Mouse (Mus musculus) limb, embryonic 11.5 days (tissue): Measurements from ENCODE around the gene Tcl1b3. TPM values are rescaled to one million over a fixed set of nuclear protein-coding genes. Genes with fewer than 3 reads are reported as not detected.
"Not testable (repeated sequence)": the region's sequence is repeated elsewhere in the genome, so short reads cannot be mapped to it uniquely, and the experiment has no call there.

ENCODE experiments used
- ATAC-seq: fragments of 200-750 bp; cut with Nextera tagmentation; 2 replicates; pipeline ENCODE4 v1.8.0; 2017; ENCODE audit warnings: low read depth; ENCODE audit not compliant: insufficient number of reproducible peaks, low FRiP score, low TSS enrichment
- DNase-seq: peaks from one replicate; pipeline ENCODE4 v3.0.0-alpha.2; 2015; ENCODE audit warnings: low spot score
- H3K27ac ChIP-seq: fragments of 300-500 bp; sonication (generic); replicated peaks from 2 replicates; pipeline ENCODE4 v1.5.1; 2014; ENCODE audit warnings: low read depth, mild to moderate bottlenecking, low read length
- H3K27me3 ChIP-seq: fragments of 300-500 bp; sonication (generic); 2 replicates; pipeline ENCODE4 v1.6.1; 2014; ENCODE audit warnings: mild to moderate bottlenecking, low read length, mixed read lengths; ENCODE audit not compliant: control insufficient read depth, insufficient read depth
- H3K36me3 ChIP-seq: fragments of 300-500 bp; sonication (generic); 2 replicates; pipeline ENCODE4 v1.6.1; 2014; ENCODE audit warnings: mild to moderate bottlenecking, low read length, moderate library complexity, mixed read lengths; ENCODE audit not compliant: control insufficient read depth, insufficient read depth
- H3K4me1 ChIP-seq: fragments of 300-500 bp; sonication (generic); 2 replicates; pipeline ENCODE4 v1.6.1; 2014; ENCODE audit warnings: low read length, mixed read lengths; ENCODE audit not compliant: control insufficient read depth, insufficient read depth
- H3K4me2 ChIP-seq: fragments of 300-500 bp; sonication (generic); 2 replicates; pipeline ENCODE4 v1.6.1; 2014; ENCODE audit warnings: low read depth, mild to moderate bottlenecking, moderate library complexity; ENCODE audit not compliant: severe bottlenecking
- H3K4me3 ChIP-seq: fragments of 300-500 bp; sonication (generic); 2 replicates; pipeline ENCODE4 v1.5.1; 2014; ENCODE audit warnings: low read depth, low read length
- H3K9ac ChIP-seq: fragments of 300-500 bp; sonication (generic); 2 replicates; pipeline ENCODE4 v1.6.1; 2014; ENCODE audit warnings: mild to moderate bottlenecking, low read length
- H3K9me3 ChIP-seq: fragments of 300-500 bp; sonication (generic); 2 replicates; pipeline ENCODE4 v1.6.1; 2016; ENCODE audit warnings: low read length; ENCODE audit not compliant: control insufficient read depth
- WGBS: fragments of 180-500 bp; shearing (Covaris S2); extraction: QIAGEN DNeasy Blood & Tissue Kit; methylation state at CpG from one replicate; pipeline ENCODE4 v1.1.7; 2014; 5-methylcytosine and 5-hydroxymethylcytosine counted together
- polyA plus RNA-seq: library from polyadenylated mRNA; unstranded; fragments of >200 nt; fragmentation: Nextera tagmentation; extraction: Ambion mirVana; gene quantifications from 2 replicates; pipeline ENCODE4 v1.2.1, GENCODE M21; 2014

The Tcl1b3 gene
- polyA plus RNA-seq = not detected in 2 replicates

GRCm38 (mm10) chr12:105190743-105191142, at the start of gene Tcl1b3:
TSS of gene Tcl1b3 (plus strand) at chr12:105191043.
- 95% methylated on average over 6 of the region's 6 CpGs for WGBS
- not testable (repeated sequence) for ATAC-seq, H3K4me1 ChIP-seq, H3K36me3 ChIP-seq, DNase-seq, H3K9ac ChIP-seq, H3K27me3 ChIP-seq, H3K4me3 ChIP-seq, H3K4me2 ChIP-seq, H3K27ac ChIP-seq, H3K9me3 ChIP-seq

GRCm38 (mm10) chr12:105143096-105143495, 47.7 kb upstream of the Tcl1b3 start:
- Histone ChIP-seq H3K9ac (no peak overlapping the region), H3K4me1 (no peaks in the 10 kb centered on the region), H3K4me2 (no peak overlapping the region), H3K36me3 (no peaks in the 10 kb centered on the region), H3K4me3 (no peak overlapping the region), H3K27me3 (no peaks in the 10 kb centered on the region), H3K9me3 (no peaks in the 10 kb centered on the region), H3K27ac (no peak overlapping the region)
- ATAC-seq = no peak
- DNase-seq = no peak
- 90% methylated on average over 3 of the region's 3 CpGs for WGBS

- WGBS = 20% methylated on average over 1 of the region's 1 CpGs
- not testable (repeated sequence) for H3K4me2 ChIP-seq, H3K4me3 ChIP-seq, H3K9me3 ChIP-seq, H3K27me3 ChIP-seq, H3K36me3 ChIP-seq, ATAC-seq, DNase-seq, H3K9ac ChIP-seq, H3K4me1 ChIP-seq, H3K27ac ChIP-seq
Observed at GRCm38 (mm10) chr12:105144928-105145327, 45.9 kb upstream of the Tcl1b3 start.

GRCm38 (mm10) chr12:105145714-105146113, 45.1 kb upstream of the Tcl1b3 start, which contains the start of gene Tcl1b2:
TSS of gene Tcl1b2 (plus strand) at chr12:105146014.
- Histone ChIP-seq H3K4me2 (no peak within 1 kb of the TSS), H3K27ac (no peak within 1 kb of the TSS), H3K36me3 (no peaks in the 10 kb centered on the region), H3K4me3 (no peak within 1 kb of the TSS), H3K9me3 (no peaks in the 10 kb centered on the region), H3K9ac (no peak within 1 kb of the TSS), H3K27me3 (no peaks in the 10 kb centered on the region), H3K4me1 (no peaks in the 10 kb centered on the region)
- ATAC-seq = no peak
- DNase-seq = no peak
- 80% methylated on average over 3 of the region's 3 CpGs for WGBS

GRCm38 (mm10) chr12:105155286-105155685, 35.6 kb upstream of the Tcl1b3 start:
- not testable (repeated sequence) for DNase-seq, H3K9me3 ChIP-seq, H3K4me2 ChIP-seq, ATAC-seq, H3K27ac ChIP-seq, H3K4me1 ChIP-seq, H3K36me3 ChIP-seq, H3K4me3 ChIP-seq, H3K9ac ChIP-seq, H3K27me3 ChIP-seq
- 83% methylated on average over 4 of the region's 4 CpGs for WGBS

GRCm38 (mm10) chr12:105158842-105159241, 32.0 kb upstream of the Tcl1b3 start:
- Histone ChIP-seq H3K9me3 (no peaks in the 10 kb centered on the region), H3K9ac (no peak overlapping the region), H3K4me2 (no peak overlapping the region), H3K27me3 (no peaks in the 10 kb centered on the region), H3K4me3 (no peak overlapping the region), H3K4me1 (no peaks in the 10 kb centered on the region), H3K27ac (no peak overlapping the region), H3K36me3 (no peaks in the 10 kb centered on the region)
- ATAC-seq (no peak), DNase-seq (no peak)
- 85% methylated on average over 6 of the region's 6 CpGs for WGBS

- Histone ChIP-seq H3K27ac (no peak within 1 kb of the TSS), H3K36me3 (no peaks in the 10 kb centered on the region), H3K27me3 (no peaks in the 10 kb centered on the region), H3K4me2 (no peak within 1 kb of the TSS), H3K9me3 (no peaks in the 10 kb centered on the region), H3K4me1 (no peaks in the 10 kb centered on the region), H3K9ac (no peak within 1 kb of the TSS), H3K4me3 (no peak within 1 kb of the TSS)
- DNase-seq = no peak
- WGBS = 69% methylated on average over 4 of the region's 4 CpGs
- ATAC-seq = no peak
Observed at GRCm38 (mm10) chr12:105159390-105159789, 31.5 kb upstream of the Tcl1b3 start, which contains the start of gene Tcl1b1. TSS of gene Tcl1b1 (plus strand) at chr12:105159690.

GRCm38 (mm10) chr12:105166734-105167133, 24.1 kb upstream of the Tcl1b3 start:
- 70% methylated on average over 3 of the region's 3 CpGs for WGBS
- no peak for ATAC-seq

GRCm38 (mm10) chr12:105173366-105173765, 17.5 kb upstream of the Tcl1b3 start:
- no peaks in the 10 kb centered on the region for H3K36me3 ChIP-seq
- H3K4me2 ChIP-seq = no peak overlapping the region
- no peaks in the 10 kb centered on the region for H3K27me3 ChIP-seq
- ATAC-seq = no peak
- no peak overlapping the region for H3K27ac ChIP-seq
- H3K4me3 ChIP-seq = no peak overlapping the region
- H3K9me3 ChIP-seq = no peaks in the 10 kb centered on the region
- no peak overlapping the region for H3K9ac ChIP-seq
- H3K4me1 ChIP-seq = no peaks in the 10 kb centered on the region
- DNase-seq = no peak
- 82% methylated on average over 2 of the region's 2 CpGs for WGBS

More at GRCm38 (mm10) chr12:105166734-105167133, 24.1 kb upstream of the Tcl1b3 start:
- DNase-seq = no peak
- no peaks in the 10 kb centered on the region for H3K36me3 ChIP-seq
- no peak overlapping the region for H3K9ac ChIP-seq
- H3K4me2 ChIP-seq = no peak overlapping the region
- H3K27ac ChIP-seq = no peak overlapping the region
- H3K4me1 ChIP-seq = no peaks in the 10 kb centered on the region
- no peaks in the 10 kb centered on the region for H3K9me3 ChIP-seq
- no peaks in the 10 kb centered on the region for H3K27me3 ChIP-seq
- no peak overlapping the region for H3K4me3 ChIP-seq
